In genomic region chr14:46562016-46562415, GRCm38 (mm10) we compare ENCODE assay signal across 29 mouse cellular contexts.
DNase-seq lines count a peak whose midpoint lies in the region; ATAC-seq and TF ChIP-seq lines count a peak whose summit lies in the region.
"Had no signal": no experiment of that assay in that cellular context is flagged by ENCODE, and none has a peak within 500 bp of the region (broad histone marks: within the 10 kb centered on the region; RNA-seq: fewer than 3 reads in every experiment).

No protein-coding gene starts in this region.

- no peaks in the 10 kb centered on the region for H3K36me3 ChIP-seq in G1E (replicated peaks)
- H3K36me3 ChIP-seq in intestine, embryonic 16.5 days (ENCODE audit: control insufficient read depth, insufficient read depth, low read length): no peaks in the 10 kb centered on the region
- H3K36me3 ChIP-seq in forebrain, embryonic 10.5 days (replicated peaks): no peaks in the 10 kb centered on the region
- H3K36me3 ChIP-seq: embryonic facial prominence, embryonic 12.5 days; heart, embryonic 12.5 days; limb, embryonic 12.5 days; liver, embryonic 15.5 days; midbrain, embryonic 10.5 days; midbrain, embryonic 15.5 days had no signal

- TF ChIP-seq CTCF in lung, adult 2 months (IDR thresholded peaks at IDR 0.05; ENCODE audit: insufficient read depth, low read length): no peak
- TF ChIP-seq CTCF in G1E (IDR thresholded peaks at IDR 0.05; ENCODE audit: low read depth, low read length): no peak

- no peak overlapping the region for H3K4me2 ChIP-seq in intestine, embryonic 16.5 days (ENCODE audit: low read depth, low read length)
- H3K4me2 ChIP-seq: embryonic facial prominence, embryonic 12.5 days; heart, embryonic 12.5 days; limb, embryonic 12.5 days; liver, embryonic 15.5 days; midbrain, embryonic 15.5 days had no signal

- H3K27me3 ChIP-seq in G1E (ENCODE audit: insufficient read depth, low read length): no peaks in the 10 kb centered on the region; the same call in 1 of the 2 replicates
- 0 out of 2 replicates have a peak, but pooled peaks cover 3% of the 10 kb centered on the region for H3K27me3 ChIP-seq in intestine, embryonic 16.5 days (replicated peaks; ENCODE audit: control insufficient read depth, insufficient read depth, low read length)
- H3K27me3 ChIP-seq in forebrain, embryonic 10.5 days (ENCODE audit: poor library complexity, severe bottlenecking): peaks cover 7% of the 10 kb centered on the region; the same call in 1 of the 2 replicates
- H3K27me3 ChIP-seq: midbrain, embryonic 15.5 days had no signal

- no peak overlapping the region for H3K27ac ChIP-seq in intestine, embryonic 16.5 days (ENCODE audit: low read length)
- no peak overlapping the region for H3K27ac ChIP-seq in forebrain, embryonic 10.5 days
- H3K27ac ChIP-seq: embryonic facial prominence, embryonic 12.5 days; gastrocnemius, adult 2 months; layer of hippocampus, adult 2 months; left cerebral cortex, adult 2 months; limb, embryonic 12.5 days; midbrain, embryonic 10.5 days; midbrain, embryonic 15.5 days had no signal

- no peak overlapping the region for H3K9ac ChIP-seq in intestine, embryonic 16.5 days (ENCODE audit: low read depth, low read length)
- H3K9ac ChIP-seq: embryonic facial prominence, embryonic 12.5 days; heart, embryonic 12.5 days; limb, embryonic 12.5 days; liver, embryonic 15.5 days; midbrain, embryonic 15.5 days had no signal

- H3K9me3 ChIP-seq in G1E (replicated peaks): no peaks in the 10 kb centered on the region
- no peaks in the 10 kb centered on the region for H3K9me3 ChIP-seq in intestine, embryonic 16.5 days (ENCODE audit: control insufficient read depth, low read length)
- H3K9me3 ChIP-seq in forebrain, embryonic 10.5 days: no peaks in the 10 kb centered on the region
- H3K9me3 ChIP-seq: embryonic facial prominence, embryonic 12.5 days; heart, embryonic 12.5 days; limb, embryonic 12.5 days; liver, embryonic 15.5 days; midbrain, embryonic 10.5 days; midbrain, embryonic 15.5 days had no signal

- no peak for TF ChIP-seq POLR2A in lung, adult 2 months (IDR thresholded peaks at IDR 0.05; ENCODE audit: borderline replicate concordance, extremely low read depth, low read depth, low read length)

- 51% methylated on average over 5 of the region's 5 CpGs for WGBS in lung, adult 2 months
- WGBS in intestine, embryonic 16.5 days: 60% methylated on average over 5 of the region's 5 CpGs
- 91% methylated on average over 5 of the region's 5 CpGs for WGBS in forebrain, embryonic 10.5 days

- no peaks in the 10 kb centered on the region for H3K4me1 ChIP-seq in lung, adult 2 months (ENCODE audit: control insufficient read depth, insufficient read depth, low read length)
- peaks cover 55% of the 10 kb centered on the region for H3K4me1 ChIP-seq in G1E (ENCODE audit: insufficient read depth, low read depth, low read length)
- H3K4me1 ChIP-seq in intestine, embryonic 16.5 days (ENCODE audit: control insufficient read depth, insufficient read depth, low read length): peaks cover 4% of the 10 kb centered on the region; the same call in 1 of the 2 replicates
- H3K4me1 ChIP-seq in forebrain, embryonic 10.5 days: peaks cover 6% of the 10 kb centered on the region; the same call in 1 of the 2 replicates
- H3K4me1 ChIP-seq: midbrain, embryonic 15.5 days had no signal

- peak; percentile 54 for ATAC-seq in G1E (ENCODE audit: extremely low read depth, insufficient number of reproducible peaks, low FRiP score, poor library complexity, severe bottlenecking)
- peak; percentile 75 for ATAC-seq in intestine, embryonic 16.5 days
- ATAC-seq: forebrain, embryonic 16.5 days; hindbrain, embryonic 16.5 days; midbrain, embryonic 15.5 days had no signal

- peak; percentile 11 to 15 for DNase-seq in lung, adult 18-20 months
- DNase-seq in lung, adult 2 months: no peak
- DNase-seq in G1E (ENCODE audit: low spot score): peak; percentile 17
- DNase-seq in lung, postnatal 4 days: peak; percentile 34 to 49
- DNase-seq in forebrain, embryonic 10.5 days (ENCODE audit: extremely low spot score, low spot score): no peak
- DNase-seq in spleen, postnatal 4 days (ENCODE audit: low spot score in 2 of 2): no peak
- DNase-seq: adrenal gland, adult 8-10 months; B cell, adult 2 months; cerebellum, adult 2 months; cerebellum, postnatal 14 days; gastrocnemius, adult 2 months; gastrocnemius, postnatal 36 days; heart, adult 18-20 months; kidney, adult 9 months; kidney, postnatal 25 days; right cerebral cortex, postnatal 25 days; thymus, adult 2 months; thymus, postnatal 36 days had no signal

- H3K4me3 ChIP-seq in lung, adult 2 months (replicated peaks; ENCODE audit: extremely low read depth, low read depth, low read length): no peak overlapping the region
- no peak overlapping the region for H3K4me3 ChIP-seq in G1E (ENCODE audit: low read depth, low read length)
- no peak overlapping the region for H3K4me3 ChIP-seq in intestine, embryonic 16.5 days (ENCODE audit: low read length)
- no peak overlapping the region for H3K4me3 ChIP-seq in forebrain, embryonic 10.5 days
- H3K4me3 ChIP-seq: embryonic facial prominence, embryonic 12.5 days; gastrocnemius, adult 2 months; heart, embryonic 12.5 days; layer of hippocampus, adult 2 months; left cerebral cortex, adult 2 months; limb, embryonic 12.5 days; liver, embryonic 15.5 days; midbrain, embryonic 10.5 days; midbrain, embryonic 15.5 days had no signal

Comparison
In these comparisons a context has a peak if more than half of its experiments do, and no peak if none do; other contexts are left out.
1. DNase-seq: peak in lung, adult 18-20 months (2 of 2), G1E (single experiment) and lung, postnatal 4 days (2 of 2); none in lung, adult 2 months (single experiment), forebrain, embryonic 10.5 days (single experiment) and spleen, postnatal 4 days (0 of 2).